Mouse (Mus musculus) megakaryocyte progenitor cell, adult 5-6 weeks (primary cell): ENCODE measurements around the gene Il17rd. TPM values are rescaled to one million over a fixed set of nuclear protein-coding genes. Genes with fewer than 3 reads are reported as not detected.

ENCODE experiments used
- ATAC-seq: replicated peaks from 2 replicates; pipeline ENCODE4 v1.8.0; 2016; ENCODE audit warnings: mild to moderate bottlenecking, moderate TSS enrichment, inconsistent platforms; ENCODE audit not compliant: poor library complexity
- total RNA-seq, 2 experiments: library from RNA; stranded (forward) in 1 of 2; stranded (reverse) in 1 of 2; fragments of 157-497, 149-512 nt in 1 of 2; fragments of 200-1000 nt in 1 of 2; gene quantifications; 2 replicates each; pipeline versions ENCODE4 v1.2.3 to v1.2.4; 2015 to 2017

Il17rd gene
- total RNA-seq (2015) (not detected in 2 replicates), total RNA-seq (2017) (not detected in 2 replicates)

GRCm38 (mm10) chr14:27038783-27039182 lies at the start of gene Il17rd:
Gene Il17rd, plus strand, starts transcription at chr14:27038941.
- ATAC-seq = peak; percentile 75

GRCm38 (mm10) chr14:26991622-26992021 lies 47.1 kb upstream of the Il17rd start:
- ATAC-seq = no peak

GRCm38 (mm10) chr14:26993427-26993826 lies 45.3 kb upstream of the Il17rd start:
- ATAC-seq = no peak

GRCm38 (mm10) chr14:26994211-26994741 lies 44.5 kb upstream of the Il17rd start, which contains the start of gene Hesx1:
Gene Hesx1, plus strand, starts transcription at chr14:26994416.
- ATAC-seq = peak; percentile 95

- ATAC-seq = no peak
Observed at GRCm38 (mm10) chr14:26996257-26996656, 42.5 kb upstream of the Il17rd start.

- peak; percentile 65 for ATAC-seq
Observed at GRCm38 (mm10) chr14:27000386-27000785, 38.4 kb upstream of the Il17rd start.

GRCm38 (mm10) chr14:27004906-27005305 lies 33.8 kb upstream of the Il17rd start:
- ATAC-seq = no peak

GRCm38 (mm10) chr14:27005937-27006336 lies 32.8 kb upstream of the Il17rd start:
- ATAC-seq = no peak

GRCm38 (mm10) chr14:27011561-27011960 lies 27.2 kb upstream of the Il17rd start:
- ATAC-seq = no peak

- ATAC-seq = no peak
Observed at GRCm38 (mm10) chr14:27013658-27014057, 25.1 kb upstream of the Il17rd start.

- ATAC-seq = no peak
Observed at GRCm38 (mm10) chr14:27017936-27018335, 20.8 kb upstream of the Il17rd start.

GRCm38 (mm10) chr14:27019850-27020249 lies 18.9 kb upstream of the Il17rd start:
- ATAC-seq = no peak

- peak; percentile 65 for ATAC-seq
Observed at GRCm38 (mm10) chr14:27022876-27023275, 15.9 kb upstream of the Il17rd start.

GRCm38 (mm10) chr14:27024664-27025063 lies 14.1 kb upstream of the Il17rd start:
- peak; percentile 93 for ATAC-seq

GRCm38 (mm10) chr14:27029771-27030173 lies 9.0 kb upstream of the Il17rd start:
- peak; percentile 91 for ATAC-seq

GRCm38 (mm10) chr14:27031142-27031541 lies 7.6 kb upstream of the Il17rd start:
- peak; percentile 74 for ATAC-seq

- no peak for ATAC-seq
Observed at GRCm38 (mm10) chr14:27037513-27037912, 1.2 kb upstream of the Il17rd start.

- no peak for ATAC-seq
Observed at GRCm38 (mm10) chr14:27039281-27040248, 824 bp downstream of the Il17rd start.

- no peak for ATAC-seq
Observed at GRCm38 (mm10) chr14:27040451-27040850, 1.7 kb downstream of the Il17rd start.

- ATAC-seq = peak; percentile 69
Observed at GRCm38 (mm10) chr14:27042280-27042983, 3.7 kb downstream of the Il17rd start.

GRCm38 (mm10) chr14:27043416-27043815 lies 4.7 kb downstream of the Il17rd start:
- no peak for ATAC-seq
